Mouse (Mus musculus): Measurements from ENCODE around the gene Igdcc4. TPM values are rescaled to one million over a fixed set of nuclear protein-coding genes. Genes with fewer than 3 reads are reported as not detected.
A peak's percentile ranks its signal among the peaks of the same experiment; 100 is the strongest.

Igdcc4 gene
- total RNA-seq, 2 experiments from 2014 or later: 40.6 to 42.0 TPM

- DNase-seq: peak; percentile 52
- intact Hi-C loops (cut with DNase I): no loop called here
Observed at GRCm38 (mm10) chr9:65153331-65153711, 52.0 kb downstream of the Igdcc4 start.

- no peak for DNase-seq
- intact Hi-C loops (cut with DNase I): no loop called here
Observed at GRCm38 (mm10) chr9:65154692-65155455, 53.6 kb downstream of the Igdcc4 start.

- intact Hi-C loops (cut with DNase I): no loop called here
- peak; percentile 12 for DNase-seq
Observed at GRCm38 (mm10) chr9:65156604-65157003, 55.3 kb downstream of the Igdcc4 start.

GRCm38 (mm10) chr9:65157631-65158030 is 56.3 kb downstream of the Igdcc4 start:
- intact Hi-C loops (cut with DNase I): no loop called here
- DNase-seq: no peak

GRCm38 (mm10) chr9:65161188-65161587 is 59.9 kb downstream of the Igdcc4 start:
- no peak for DNase-seq
- intact Hi-C loops (cut with DNase I): no loop called here

- intact Hi-C loops (cut with DNase I): no loop called here
- no peak for DNase-seq
Observed at GRCm38 (mm10) chr9:65161881-65162280, 60.6 kb downstream of the Igdcc4 start.

DNA sequence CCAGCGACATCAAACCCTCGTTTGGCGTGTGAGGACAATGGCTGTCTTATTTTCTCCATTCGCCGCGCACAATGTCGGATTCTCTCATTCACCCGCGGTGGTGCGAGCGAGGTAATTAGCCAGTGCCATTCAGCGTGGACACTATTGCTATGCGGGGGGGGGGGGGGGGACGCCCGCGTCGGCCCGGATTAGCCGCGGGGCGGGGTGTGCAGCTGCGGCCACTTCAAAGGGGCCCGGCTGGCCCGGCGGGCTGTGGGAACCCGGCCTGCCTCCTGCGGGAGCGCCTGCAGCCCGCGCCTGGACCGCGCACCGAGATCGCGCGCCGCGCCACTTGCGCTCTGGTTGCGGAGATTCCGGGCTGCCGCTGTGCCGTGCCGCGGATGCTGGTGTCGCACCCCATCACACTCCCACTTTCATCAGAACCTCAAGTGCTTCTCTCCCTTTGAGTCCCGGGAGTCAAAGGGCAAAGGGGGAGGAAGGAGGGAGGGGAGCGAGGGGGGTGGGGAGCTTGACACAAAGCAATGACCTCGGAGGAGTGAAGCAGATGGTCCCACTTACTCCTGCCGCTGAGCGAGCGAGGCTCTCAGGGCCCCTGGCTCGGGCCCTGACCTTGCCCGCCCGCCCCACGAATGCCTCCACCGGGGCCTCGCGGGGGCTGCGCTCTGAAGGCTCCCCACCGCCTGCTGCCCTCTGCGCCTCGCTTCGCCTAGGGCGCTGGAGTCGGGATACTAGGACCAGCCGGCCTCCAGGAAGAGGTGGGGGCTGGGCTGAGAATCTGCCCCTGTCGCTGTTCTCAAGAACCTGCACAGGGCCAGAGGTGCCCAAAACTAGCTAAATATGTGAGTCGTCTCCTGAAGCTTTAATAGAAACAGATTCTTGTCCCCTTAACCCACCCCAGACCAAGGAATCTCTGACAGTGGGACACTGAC is 61.7 kb downstream of the Igdcc4 start:
- peak; percentile 52 for DNase-seq
- intact Hi-C loops (cut with DNase I): no loop called here

- DNase-seq: no peak
- intact Hi-C loops (cut with DNase I): no loop called here
Observed at GRCm38 (mm10) chr9:65164870-65165269, 63.6 kb downstream of the Igdcc4 start.

- intact Hi-C loops (cut with DNase I): no loop called here
- DNase-seq: no peak
Observed at GRCm38 (mm10) chr9:65166386-65166785, 65.1 kb downstream of the Igdcc4 start.

DNA sequence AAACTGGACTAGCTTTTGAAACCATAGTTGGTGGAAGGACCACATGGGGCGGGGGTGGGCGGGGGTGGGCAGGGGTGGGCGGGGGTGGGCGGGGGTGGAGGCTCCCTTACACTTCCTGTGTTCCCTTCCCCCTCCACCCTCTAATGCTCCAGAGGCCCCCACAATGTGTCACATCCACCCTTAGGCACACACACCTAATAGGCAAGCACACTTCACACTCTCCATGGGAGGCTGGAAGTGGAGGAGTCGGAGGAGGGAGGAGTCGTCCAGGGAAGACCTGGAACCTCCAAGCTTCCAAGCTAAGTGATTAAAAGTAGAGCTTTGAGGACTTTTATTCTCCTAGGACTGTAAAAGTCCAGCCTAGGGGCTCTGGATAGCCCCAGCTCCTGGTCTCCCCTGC is 67.2 kb downstream of the Igdcc4 start:
- intact Hi-C loops (cut with DNase I): no loop called here
- no peak for DNase-seq

GRCm38 (mm10) chr9:65168952-65169351 is 67.7 kb downstream of the Igdcc4 start:
- intact Hi-C loops (cut with DNase I): no loop called here

DNA sequence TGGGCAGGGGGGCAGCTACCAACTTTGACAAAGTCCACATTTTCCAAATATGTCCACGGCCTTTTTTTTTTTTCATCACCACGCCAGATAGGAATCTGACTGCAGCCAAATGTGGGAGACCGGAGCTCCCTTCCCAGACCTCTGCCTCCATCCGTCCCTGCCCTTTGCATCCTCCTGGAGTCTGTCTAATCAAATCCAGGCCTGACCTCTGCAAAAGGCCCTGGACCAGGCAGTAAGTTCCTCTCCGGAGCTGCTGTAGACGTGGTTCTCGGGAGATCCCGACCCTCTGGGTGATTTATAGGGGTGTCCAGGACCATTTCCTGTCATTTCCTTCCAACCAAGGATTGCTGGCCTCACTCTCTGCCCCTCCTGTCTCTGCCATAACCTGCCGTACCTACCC is 71.4 kb downstream of the Igdcc4 start:
- DNase-seq: no peak
- intact Hi-C loops (cut with DNase I): no loop called here

More at GRCm38 (mm10) chr9:65168952-65169351, 67.7 kb downstream of the Igdcc4 start:
- DNase-seq: no peak

DNA sequence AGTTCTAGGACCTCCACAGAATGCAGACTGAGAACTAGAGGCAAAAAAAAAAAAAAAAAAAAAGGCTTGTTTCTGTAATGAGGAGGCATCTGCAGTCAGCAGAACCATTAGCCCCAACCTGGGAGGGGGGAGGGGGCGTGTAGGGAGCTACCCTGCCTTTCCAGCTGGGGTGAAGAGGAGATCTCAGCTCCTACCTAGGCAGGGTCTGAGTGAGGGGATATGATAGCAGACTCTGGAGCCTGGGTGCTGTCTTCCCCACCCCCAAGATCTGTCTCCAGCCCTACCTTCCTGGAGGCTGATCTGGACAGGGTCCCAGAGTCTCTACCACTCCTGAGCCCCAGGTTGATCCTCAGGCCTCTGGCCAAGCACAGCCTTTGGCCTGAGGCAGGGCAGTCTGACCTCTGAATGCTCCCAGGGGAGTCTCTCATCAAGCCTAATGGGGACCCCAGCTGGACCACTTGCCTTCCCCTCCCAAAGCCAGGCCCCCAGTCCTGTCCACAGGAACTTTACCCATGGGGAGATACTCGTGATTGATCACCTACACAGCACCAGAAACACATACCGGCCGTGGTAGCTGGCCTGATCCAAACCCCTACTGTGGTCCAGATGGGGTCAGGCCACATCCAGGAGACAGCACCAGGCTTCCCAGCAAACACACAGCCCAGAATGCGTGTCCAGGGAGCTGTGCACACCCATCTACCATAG is 74.1 kb downstream of the Igdcc4 start:
- intact Hi-C loops (cut with DNase I): loop anchor here (5.0 kb wide), 1 partner anchor 33 kb away; the partner anchor contains the start of gene Igdcc3
- DNase-seq: no peak

DNA sequence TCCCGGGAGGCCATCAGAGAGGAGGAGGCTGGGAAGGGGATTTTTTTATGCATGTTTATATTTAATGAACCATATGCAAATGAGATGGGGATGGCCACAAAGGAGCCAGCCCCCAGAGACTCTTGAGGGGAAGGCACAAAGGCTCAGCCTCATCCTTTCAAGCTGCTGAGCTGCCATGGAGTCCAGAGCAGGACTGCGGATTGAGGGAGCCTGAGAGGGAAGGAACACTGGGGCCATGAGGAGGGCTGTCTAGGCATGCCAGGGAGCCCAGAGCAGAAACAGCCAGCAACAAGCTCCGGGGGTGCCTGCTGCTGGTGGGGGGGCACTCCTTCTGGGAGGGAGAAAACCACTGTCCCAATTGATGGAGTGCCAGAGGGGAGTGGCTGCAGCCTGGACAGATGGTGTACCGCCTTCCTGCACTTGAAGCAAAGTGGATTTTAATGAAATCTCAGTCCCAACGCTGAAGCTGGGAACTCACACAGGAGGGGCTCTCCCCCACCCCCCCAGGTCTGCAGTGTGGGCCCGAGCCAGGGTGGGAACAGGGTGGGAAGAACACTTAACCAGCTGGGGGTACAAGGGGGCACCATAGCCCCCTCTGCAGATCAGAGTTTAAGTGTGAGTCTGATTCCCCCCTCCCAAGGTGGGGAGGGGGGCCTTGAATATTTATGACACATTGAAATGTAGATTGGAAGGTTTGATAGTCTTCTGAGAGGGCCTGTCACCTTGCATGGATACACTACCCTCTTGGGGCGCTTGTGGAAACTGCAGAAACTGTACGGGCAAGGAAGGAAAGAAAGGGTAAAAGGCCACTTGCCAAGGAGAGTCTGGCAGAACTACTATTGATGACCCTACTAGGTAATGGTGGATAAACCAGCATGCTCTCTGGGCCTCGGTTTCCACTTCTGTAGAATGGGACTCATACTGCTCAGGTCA is 74.9 kb downstream of the Igdcc4 start:
- intact Hi-C loops (cut with DNase I): loop anchor here (5.0 kb wide), 1 partner anchor 34 kb away; the partner anchor contains the start of gene Igdcc3
- peak; percentile 53 for DNase-seq

DNA sequence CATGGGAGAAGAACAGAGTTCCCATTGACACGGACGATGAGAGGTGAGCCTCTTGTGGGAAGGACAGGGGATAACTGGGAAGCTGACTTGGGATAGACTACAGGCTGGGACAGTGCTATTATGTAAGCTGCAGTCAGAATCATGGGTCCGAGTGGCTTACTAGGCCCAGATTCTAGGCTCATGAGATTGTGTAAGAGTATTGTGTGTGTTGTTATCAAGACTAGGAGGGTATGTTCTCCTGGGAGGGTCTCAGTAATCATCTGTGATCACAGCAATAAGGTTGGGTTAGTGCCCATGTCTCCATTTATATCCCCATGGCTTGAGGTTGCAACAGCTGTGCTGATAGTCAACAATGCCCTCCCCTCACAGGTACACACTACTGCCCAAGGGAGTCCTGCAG is 76.2 kb downstream of the Igdcc4 start:
- DNase-seq: no peak
- intact Hi-C loops (cut with DNase I): loop anchor here (5.0 kb wide), 1 partner anchor 35 kb away; the partner anchor contains the start of gene Igdcc3

- intact Hi-C loops (cut with DNase I): loop anchor here (5.0 kb wide), 1 partner anchor 36 kb away; the partner anchor contains the start of gene Igdcc3
- no peak for DNase-seq
Observed at GRCm38 (mm10) chr9:65177912-65178311, 76.6 kb downstream of the Igdcc4 start.

- DNase-seq: peak; percentile 34
- intact Hi-C loops (cut with DNase I): loop anchor here (5.0 kb wide), 1 partner anchor 36 kb away; the partner anchor contains the start of gene Igdcc3
Observed at GRCm38 (mm10) chr9:65178336-65179213, 77.3 kb downstream of the Igdcc4 start.

DNA sequence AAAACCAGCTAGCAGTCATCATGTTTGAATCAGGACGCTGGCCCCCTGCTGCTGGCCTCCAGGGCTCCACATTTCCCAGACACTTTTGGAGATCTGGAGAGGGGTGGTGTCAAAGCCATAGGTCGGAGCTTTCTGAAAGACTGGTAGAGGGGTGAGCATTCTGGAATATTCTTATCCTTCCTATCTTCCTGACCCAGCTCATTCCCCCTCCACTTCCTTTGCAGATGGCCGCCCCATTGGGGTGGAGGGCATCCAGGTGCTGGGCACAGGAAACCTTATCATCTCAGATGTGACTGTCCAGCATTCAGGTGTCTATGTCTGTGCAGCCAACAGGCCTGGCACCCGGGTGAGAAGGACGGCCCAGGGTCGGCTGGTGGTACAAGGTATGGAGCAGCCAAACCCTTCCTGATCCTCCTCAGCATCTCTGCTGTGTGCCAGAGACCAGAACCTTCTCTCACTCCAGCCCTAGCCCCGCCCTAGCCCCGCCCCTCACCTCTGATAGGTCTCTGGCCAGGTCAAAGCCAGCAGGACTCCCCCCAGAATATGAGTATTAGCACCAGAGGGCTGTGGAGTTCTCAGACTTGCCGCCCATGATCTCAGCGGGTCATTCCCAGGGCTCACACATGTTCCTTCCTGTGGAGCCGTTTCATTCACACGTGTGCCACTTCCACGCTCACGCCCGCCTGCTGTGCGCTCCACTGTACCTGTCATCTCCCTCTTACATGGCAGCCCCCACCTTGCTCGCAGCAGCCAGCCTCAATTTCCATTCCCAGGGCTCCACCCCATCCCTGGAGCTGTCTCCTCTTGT is 78.7 kb downstream of the Igdcc4 start:
- DNase-seq: no peak
- intact Hi-C loops (cut with DNase I): loop anchor here (5.0 kb wide), 1 partner anchor 38 kb away; the partner anchor contains the start of gene Igdcc3
